Mouse (Mus musculus) activated CD4-positive, CD25-positive, alpha-beta regulatory T cell, adult 4 months (primary cell): Measurements from ENCODE around the gene Gatad2a. TPM values are rescaled to one million over a fixed set of nuclear protein-coding genes. Genes with fewer than 3 reads are reported as not detected.
"Not testable (repeated sequence)": the region's sequence is repeated elsewhere in the genome, so short reads cannot be mapped to it uniquely, and the experiment has no call there.

Experiments
- ATAC-seq: one replicate; pipeline ENCODE4 v1.8.0; 2017
- polyA plus RNA-seq, 2 experiments: library from polyadenylated mRNA; unstranded; fragments of 100-300 nt; shearing (Covaris generic); gene quantifications; one replicate each; pipeline ENCODE4 v1.2.1; 2017

The Gatad2a gene
- polyA plus RNA-seq = 10 to 100 TPM; 22.9 to 25.8 TPM

DNA sequence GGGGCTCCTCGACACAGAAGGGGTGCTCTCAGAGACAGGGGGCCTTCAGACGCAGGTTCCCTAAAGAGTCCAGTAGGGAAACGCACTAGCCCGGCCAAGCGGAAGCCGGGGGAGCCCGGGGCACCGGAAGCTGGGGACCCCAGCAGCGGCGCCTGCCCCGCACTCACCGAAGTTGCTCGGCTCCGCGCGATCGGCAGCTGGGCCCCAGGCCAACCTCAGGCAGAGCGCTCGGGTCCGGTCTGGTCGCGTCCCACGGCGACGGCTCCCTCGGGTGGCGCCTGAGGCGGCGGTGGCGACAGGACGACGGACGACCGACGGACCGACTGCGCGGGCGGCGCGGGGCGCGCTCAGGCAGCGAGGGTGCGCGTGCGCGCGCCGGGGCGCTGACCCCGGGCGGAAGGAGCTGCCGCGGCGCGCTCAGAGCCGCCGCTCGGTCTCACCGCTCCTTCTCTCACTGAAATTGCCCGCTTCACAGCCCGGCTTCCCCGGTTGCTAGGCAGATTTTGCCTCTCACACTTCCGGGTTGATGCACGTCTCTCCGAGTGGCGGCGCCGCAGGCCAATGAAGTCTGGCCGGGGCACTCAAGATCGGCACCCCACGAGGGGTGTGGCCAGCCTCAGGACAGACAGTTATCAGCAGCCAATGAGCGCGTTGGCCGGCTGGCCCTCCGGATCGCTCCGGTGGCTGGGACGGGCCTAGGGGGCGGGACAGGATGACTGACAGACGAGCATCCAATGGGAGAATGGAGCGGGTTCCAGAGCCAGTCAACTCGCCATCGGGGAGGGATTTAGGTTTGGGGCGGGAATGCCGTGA lies at the start of gene Gatad2a:
Gatad2a (minus strand) TSS at position 609 of the 813 bp plus-strand sequence.
- peak; percentile 93 for ATAC-seq

DNA sequence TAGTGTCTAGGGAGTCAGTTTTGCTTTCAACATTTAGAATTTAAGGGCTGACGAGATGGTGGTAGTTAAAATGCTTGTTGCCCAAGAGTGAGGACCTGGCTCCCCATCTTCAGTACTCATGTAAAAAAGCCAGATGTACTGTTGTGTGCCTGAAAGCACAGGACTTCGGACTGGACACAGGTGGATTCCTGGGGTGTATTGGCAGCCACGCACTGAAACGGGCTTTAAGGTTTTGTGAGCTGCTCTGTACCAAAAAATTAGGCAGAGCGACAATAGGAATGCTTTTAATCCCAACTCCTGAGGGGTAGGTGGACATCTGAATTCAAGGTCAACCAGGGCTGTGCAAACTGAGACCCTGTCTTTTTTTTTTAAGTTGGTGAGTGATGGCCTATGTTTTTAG lies 47.8 kb upstream of the Gatad2a start:
- no peak for ATAC-seq

GRCm38 (mm10) chr8:70042583-70043455 lies 46.6 kb upstream of the Gatad2a start, which contains the start of the genes Mau2 and Sugp1:
Gene Mau2, minus strand, starts transcription at chr8:70042734.
Gene Sugp1, plus strand, starts transcription at chr8:70042813.
- ATAC-seq = peak; percentile 95

GRCm38 (mm10) chr8:70041885-70042546 lies 45.8 kb upstream of the Gatad2a start:
- no peak for ATAC-seq

- no peak for ATAC-seq
These were observed 41.8 kb upstream of the Gatad2a start for GRCm38 (mm10) chr8:70037994-70038393.

DNA sequence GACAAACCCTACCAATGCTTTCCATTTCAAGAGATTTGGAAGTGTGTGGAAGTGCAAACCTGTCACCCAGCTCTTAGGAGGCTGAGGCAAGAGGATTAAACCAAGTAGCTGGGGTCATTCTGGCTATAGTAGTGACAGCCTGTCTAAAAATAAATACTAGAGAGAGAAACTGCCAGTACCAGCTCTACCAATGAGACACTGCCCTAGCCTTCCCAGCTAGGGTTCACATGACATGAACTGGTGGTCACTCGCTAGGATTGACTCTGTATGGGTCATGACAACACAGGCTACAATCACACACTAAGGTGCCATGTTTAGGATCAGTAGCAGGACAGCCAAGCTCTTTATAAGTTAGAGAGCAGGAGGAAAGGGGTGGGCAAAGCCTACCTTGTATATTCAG lies 34.1 kb upstream of the Gatad2a start:
- no peak for ATAC-seq

DNA sequence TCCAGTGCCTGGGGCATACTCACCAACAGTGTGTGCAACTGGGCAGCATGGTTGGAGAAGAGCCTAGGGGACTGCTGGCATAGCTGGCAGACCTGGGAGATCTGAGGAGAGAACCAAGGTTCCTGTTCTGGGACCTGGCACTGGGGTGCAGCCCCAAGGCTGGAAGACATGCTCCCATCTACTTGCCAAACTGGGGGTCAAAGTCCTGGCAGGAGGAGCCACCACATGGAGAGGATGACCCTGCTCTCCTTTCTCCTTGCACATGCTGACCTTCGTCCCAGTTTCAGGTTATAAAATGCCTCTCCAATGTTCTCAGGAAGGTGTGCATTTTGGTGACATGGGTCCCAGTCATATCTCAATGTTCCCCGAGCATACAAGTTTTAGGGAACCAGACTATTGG lies 30.0 kb upstream of the Gatad2a start:
- ATAC-seq = no peak

DNA sequence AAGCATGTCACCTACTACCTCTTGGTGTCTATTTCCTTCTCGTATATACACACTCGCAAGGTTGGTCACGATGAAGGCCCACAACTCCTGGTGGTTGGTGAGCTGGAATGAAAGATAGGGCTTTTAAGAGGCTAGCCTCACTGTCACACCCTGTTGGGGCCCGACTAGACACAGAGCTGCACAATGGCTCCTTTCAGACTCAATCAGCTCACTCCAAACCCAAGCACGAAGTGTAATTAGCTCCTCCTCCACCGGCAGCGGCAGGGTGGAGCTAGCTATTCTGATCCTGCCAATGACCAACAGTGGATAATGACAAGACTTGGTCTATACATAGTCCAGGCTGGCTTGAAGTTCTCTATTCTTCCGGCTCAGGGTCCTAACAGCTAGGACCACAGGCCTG lies 27.4 kb upstream of the Gatad2a start:
- ATAC-seq = no peak

GRCm38 (mm10) chr8:70015017-70015416 lies 18.8 kb upstream of the Gatad2a start:
- ATAC-seq = no peak

DNA sequence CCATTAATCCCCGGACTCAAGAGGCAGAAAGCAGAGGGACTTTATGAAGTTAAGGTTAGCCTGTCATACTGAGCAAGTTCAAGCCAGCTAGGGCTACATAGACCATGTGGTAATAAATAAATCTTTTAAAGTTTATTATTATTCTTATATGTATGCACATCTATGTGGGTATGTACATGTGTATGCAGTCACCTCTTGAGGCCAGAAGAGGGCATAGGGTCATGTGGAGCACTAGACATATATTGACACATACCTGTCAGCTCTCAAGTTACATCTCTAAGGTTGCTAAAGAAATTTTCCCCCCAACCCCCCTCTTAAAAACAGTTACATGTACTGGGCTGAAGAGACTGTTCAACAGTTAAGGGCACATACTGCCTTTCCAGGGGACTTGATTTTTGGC lies 16.6 kb upstream of the Gatad2a start:
- ATAC-seq = no peak

- ATAC-seq = no peak
These were observed 16.2 kb upstream of the Gatad2a start for GRCm38 (mm10) chr8:70012350-70012749.

GRCm38 (mm10) chr8:70010796-70011195 lies 14.6 kb upstream of the Gatad2a start:
- not testable (repeated sequence) for ATAC-seq

DNA sequence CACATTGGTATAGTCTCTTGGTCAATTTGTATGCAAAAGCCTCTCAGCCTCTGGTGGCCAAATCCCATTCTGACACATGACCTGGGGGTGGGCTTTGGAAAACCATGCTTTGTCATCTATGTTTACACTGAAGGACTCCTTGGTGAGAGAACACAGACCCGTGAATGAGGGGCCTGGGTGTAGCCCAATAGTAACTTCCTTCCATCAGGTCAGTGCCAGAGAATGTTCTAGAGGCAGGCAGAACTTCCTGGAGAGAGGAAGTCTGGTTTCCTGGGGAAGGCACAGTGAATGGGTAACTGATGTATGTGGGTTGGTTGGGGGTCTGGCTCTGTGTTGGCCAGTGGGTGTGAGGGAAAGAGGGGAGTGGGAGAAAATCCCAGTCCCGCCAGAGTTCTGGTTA lies 9.0 kb upstream of the Gatad2a start:
- ATAC-seq = no peak

GRCm38 (mm10) chr8:70004345-70004744 lies 8.2 kb upstream of the Gatad2a start:
- no peak for ATAC-seq

- ATAC-seq = peak; percentile 64
These were observed 7.0 kb upstream of the Gatad2a start for GRCm38 (mm10) chr8:70003204-70003657.

DNA sequence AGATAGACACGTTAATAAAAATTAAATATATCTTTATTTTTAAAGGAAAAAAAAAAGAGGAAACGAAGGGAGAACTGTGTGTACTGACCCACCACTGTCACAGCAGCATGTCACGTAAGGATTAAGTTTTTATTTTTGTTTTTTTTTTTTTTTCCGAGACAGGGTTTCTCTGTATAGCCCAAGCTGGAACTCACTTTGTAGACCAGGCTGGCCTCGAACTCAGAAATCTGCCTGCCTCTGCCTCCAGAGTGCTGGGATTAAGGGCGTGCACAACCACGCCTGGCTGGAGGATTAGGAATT lies 5.7 kb upstream of the Gatad2a start:
- ATAC-seq = not testable (repeated sequence)

DNA sequence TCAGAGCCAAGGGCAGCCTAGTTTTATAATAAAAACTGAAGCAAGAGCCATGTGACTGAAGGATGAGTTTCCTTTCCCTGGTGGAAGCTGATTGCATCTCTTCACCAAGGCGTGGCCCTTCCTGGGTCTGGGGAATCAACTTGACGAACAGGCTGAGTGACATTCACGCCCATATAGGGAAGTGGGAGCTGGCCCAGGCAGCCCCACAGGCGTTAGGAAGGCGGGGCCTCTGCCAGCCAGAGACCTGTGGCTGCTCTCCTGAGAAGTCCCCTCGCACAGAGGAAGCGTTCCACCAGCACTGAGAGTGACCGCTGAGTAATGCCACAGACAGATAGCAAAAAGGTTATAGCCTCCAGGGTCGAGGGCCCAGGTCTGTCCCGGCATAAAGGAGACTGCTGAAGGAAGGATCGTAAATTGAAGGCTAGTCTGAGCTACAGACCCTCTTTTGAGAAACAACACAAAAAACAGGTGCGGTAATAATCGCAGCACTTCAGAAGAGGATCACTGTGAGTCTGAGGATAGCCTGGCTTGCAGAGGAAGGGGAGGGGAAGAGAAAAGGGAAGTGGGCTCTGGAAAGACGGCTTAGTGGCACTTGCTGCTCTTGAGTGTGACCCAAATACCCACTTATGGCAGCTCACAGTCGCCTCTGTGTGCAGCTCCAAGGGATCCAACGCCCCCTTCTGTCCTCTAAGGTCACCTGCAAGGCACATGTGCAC lies 5.2 kb upstream of the Gatad2a start:
- peak; percentile 66 for ATAC-seq

GRCm38 (mm10) chr8:70000226-70000625 lies 4.0 kb upstream of the Gatad2a start:
- no peak for ATAC-seq

- ATAC-seq = no peak
These were observed 3.1 kb upstream of the Gatad2a start for GRCm38 (mm10) chr8:69999236-69999635.

DNA sequence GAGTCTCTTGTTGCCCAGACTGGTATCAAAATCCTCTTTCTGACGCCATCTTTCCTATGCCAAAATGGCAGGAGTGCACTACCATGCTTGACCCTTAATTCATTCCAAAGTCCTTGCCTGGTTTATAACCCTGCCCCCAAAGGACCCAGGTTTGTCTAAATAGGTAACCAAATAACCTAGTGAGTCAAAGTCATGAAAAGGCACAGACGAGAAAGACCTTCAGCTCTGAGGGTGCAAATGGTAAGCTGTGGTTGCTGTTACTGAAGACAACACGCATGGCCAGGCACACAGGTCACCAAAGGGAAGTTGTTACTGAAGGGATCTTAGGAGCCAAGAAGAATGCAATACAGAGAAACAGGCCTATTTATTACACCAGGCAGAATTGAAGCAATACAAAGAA lies 2.5 kb upstream of the Gatad2a start:
- ATAC-seq = no peak

- ATAC-seq = no peak
These were observed 553 bp upstream of the Gatad2a start for GRCm38 (mm10) chr8:69996589-69997285.

DNA sequence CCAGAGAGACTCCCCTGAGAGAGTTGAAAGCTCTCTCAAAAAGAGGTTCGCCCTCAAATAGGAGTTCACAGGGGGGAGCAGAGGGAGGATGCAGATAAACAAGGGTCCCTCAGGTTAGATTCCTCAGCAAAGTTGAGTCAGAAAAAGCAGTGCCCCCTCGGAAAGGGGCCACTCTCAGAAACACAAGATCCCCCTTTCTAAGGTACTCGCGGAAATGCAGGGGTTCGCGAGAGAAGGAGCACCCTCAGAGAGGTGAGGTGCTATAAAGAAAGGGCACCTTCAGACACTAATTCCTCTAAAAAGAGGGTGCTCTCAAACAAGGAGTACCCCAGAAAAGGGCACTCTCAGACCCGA lies 785 bp downstream of the Gatad2a start:
- no peak for ATAC-seq
